Mouse (Mus musculus) limb, embryonic 10.5 days (tissue): ENCODE measurements around the gene Sccpdh. TPM values are rescaled to one million over a fixed set of nuclear protein-coding genes. Genes with fewer than 3 reads are reported as not detected.
"Not testable (repeated sequence)": the region's sequence is repeated elsewhere in the genome, so short reads cannot be mapped to it uniquely, and the experiment has no call there.

ENCODE experiments used
- DNase-seq: peaks from one replicate; pipeline ENCODE4 v3.0.0-alpha.2; 2017; ENCODE audit warnings: low spot score
- H3K27ac ChIP-seq: fragments of 300-500 bp; sonication (generic); 2 replicates; pipeline ENCODE4 v1.5.1; 2016; ENCODE audit warnings: mild to moderate bottlenecking
- H3K27me3 ChIP-seq: fragments of 300-500 bp; sonication (generic); 2 replicates; pipeline ENCODE4 v1.6.1; 2016; ENCODE audit warnings: low read depth, mild to moderate bottlenecking; ENCODE audit not compliant: poor library complexity, severe bottlenecking
- H3K36me3 ChIP-seq: fragments of 300-500 bp; sonication (generic); 2 replicates; pipeline ENCODE4 v1.6.1; 2016; ENCODE audit warnings: mild to moderate bottlenecking, moderate library complexity
- H3K4me1 ChIP-seq: fragments of 300-500 bp; sonication (generic); 2 replicates; pipeline ENCODE4 v1.6.1; 2016
- H3K4me3 ChIP-seq: fragments of 300-500 bp; sonication (generic); 2 replicates; pipeline ENCODE4 v1.5.1; 2016; ENCODE audit warnings: mild to moderate bottlenecking, moderate library complexity
- H3K9me3 ChIP-seq: fragments of 300-500 bp; sonication (generic); replicated peaks from 2 replicates; pipeline ENCODE4 v1.6.1; 2016; ENCODE audit warnings: mild to moderate bottlenecking
- WGBS: fragments of 180-500 bp; shearing (Covaris S2); methylation state at CpG from one replicate; pipeline ENCODE4 v1.1.7; 2016; 5-methylcytosine and 5-hydroxymethylcytosine counted together
- polyA plus RNA-seq: library from polyadenylated mRNA; unstranded; fragments of >200 nt; fragmentation: Nextera tagmentation; extraction: Ambion mirVana; gene quantifications from 2 replicates; pipeline ENCODE4 v1.2.1, GENCODE M21; 2016

Sccpdh gene
- polyA plus RNA-seq, 1 experiment from 2014 or later: 75.2 TPM

GRCm38 (mm10) chr1:179645101-179645979, 22.7 kb upstream of the Sccpdh start:
- H3K36me3 ChIP-seq: no peaks in the 10 kb centered on the region
- H3K4me1 ChIP-seq: peaks cover 6% of the 10 kb centered on the region; the same call in 1 of the 2 replicates
- peak; percentile 82 for DNase-seq
- no peaks in the 10 kb centered on the region for H3K9me3 ChIP-seq
- H3K27me3 ChIP-seq: no peaks in the 10 kb centered on the region
- peak overlapping the region; percentile 10; the same call in 1 of the 2 replicates for H3K4me3 ChIP-seq
- H3K27ac ChIP-seq: 0 out of 2 replicates have a peak overlapping the region, but pooled peaks have one; percentile 4
- WGBS: 63% methylated on average over 13 of the region's 13 CpGs

- peak overlapping the region; percentile 10; the same call in 1 of the 2 replicates for H3K4me3 ChIP-seq
Measured at GRCm38 (mm10) chr1:179645980-179646268, 22.1 kb upstream of the Sccpdh start.

GRCm38 (mm10) chr1:179648678-179649077, 19.3 kb upstream of the Sccpdh start:
- not testable (repeated sequence) for H3K4me1 ChIP-seq, H3K4me3 ChIP-seq, H3K36me3 ChIP-seq, H3K27ac ChIP-seq, H3K9me3 ChIP-seq, H3K27me3 ChIP-seq, DNase-seq
- 84% methylated on average over 5 of the region's 5 CpGs for WGBS

More at GRCm38 (mm10) chr1:179645980-179646268, 22.1 kb upstream of the Sccpdh start:
- Histone ChIP-seq H3K9me3 (no peaks in the 10 kb centered on the region), H3K4me1 (peaks cover 6% of the 10 kb centered on the region; the same call in 1 of the 2 replicates), H3K36me3 (no peaks in the 10 kb centered on the region), H3K27ac (0 out of 2 replicates have a peak overlapping the region, but pooled peaks have one; percentile 4), H3K27me3 (no peaks in the 10 kb centered on the region)
- WGBS: 26% methylated on average over 4 of the region's 4 CpGs
- no peak for DNase-seq

- Histone ChIP-seq H3K36me3 (no peaks in the 10 kb centered on the region), H3K9me3 (no peaks in the 10 kb centered on the region), H3K27me3 (no peaks in the 10 kb centered on the region), H3K4me1 (peaks cover 6% of the 10 kb centered on the region; the same call in 1 of the 2 replicates), H3K27ac (no peak overlapping the region), H3K4me3 (no peak overlapping the region)
- WGBS: 85% methylated on average over 3 of the region's 3 CpGs
- no peak for DNase-seq
Measured at GRCm38 (mm10) chr1:179649324-179649723, 18.7 kb upstream of the Sccpdh start.

- Histone ChIP-seq H3K9me3 (no peaks in the 10 kb centered on the region), H3K27ac (no peak overlapping the region), H3K4me1 (peaks cover 6% of the 10 kb centered on the region; the same call in 1 of the 2 replicates), H3K36me3 (no peaks in the 10 kb centered on the region), H3K4me3 (no peak overlapping the region), H3K27me3 (no peaks in the 10 kb centered on the region)
- WGBS: 76% methylated on average over 4 of the region's 4 CpGs
- no peak for DNase-seq
Measured at GRCm38 (mm10) chr1:179650284-179650683, 17.7 kb upstream of the Sccpdh start.

- Histone ChIP-seq H3K4me1 (no peaks in the 10 kb centered on the region), H3K36me3 (no peaks in the 10 kb centered on the region), H3K4me3 (no peak overlapping the region), H3K9me3 (no peaks in the 10 kb centered on the region), H3K27me3 (no peaks in the 10 kb centered on the region), H3K27ac (no peak overlapping the region)
- 80% methylated on average over 5 of the region's 5 CpGs for WGBS
- no peak for DNase-seq
Measured at GRCm38 (mm10) chr1:179651224-179651623, 16.8 kb upstream of the Sccpdh start.

- Histone ChIP-seq H3K4me1 (peaks cover 10% of the 10 kb centered on the region; the same call in 1 of the 2 replicates), H3K36me3 (no peaks in the 10 kb centered on the region), H3K27ac (no peak overlapping the region), H3K9me3 (no peaks in the 10 kb centered on the region), H3K4me3 (no peak overlapping the region), H3K27me3 (no peaks in the 10 kb centered on the region)
- DNase-seq: no peak
- WGBS: 88% methylated on average over 5 of the region's 5 CpGs
Measured at GRCm38 (mm10) chr1:179663065-179663464, 4.9 kb upstream of the Sccpdh start.

- WGBS: 81% methylated on average over 4 of the region's 4 CpGs
Measured at GRCm38 (mm10) chr1:179664309-179664930, 3.6 kb upstream of the Sccpdh start.

GRCm38 (mm10) chr1:179666971-179667370, 1.0 kb upstream of the Sccpdh start:
- H3K36me3 ChIP-seq: peaks cover 10% of the 10 kb centered on the region
- H3K4me3 ChIP-seq: no peak overlapping the region
- 82% methylated on average over 2 of the region's 2 CpGs for WGBS
- no peak overlapping the region for H3K27ac ChIP-seq
- no peak for DNase-seq
- no peaks in the 10 kb centered on the region for H3K27me3 ChIP-seq
- no peaks in the 10 kb centered on the region for H3K9me3 ChIP-seq
- peaks cover 23% of the 10 kb centered on the region for H3K4me1 ChIP-seq

More at GRCm38 (mm10) chr1:179664309-179664930, 3.6 kb upstream of the Sccpdh start:
- H3K36me3 ChIP-seq: no peaks in the 10 kb centered on the region
- H3K27ac ChIP-seq: no peak overlapping the region
- no peaks in the 10 kb centered on the region for H3K27me3 ChIP-seq
- no peak overlapping the region for H3K4me3 ChIP-seq
- H3K9me3 ChIP-seq: no peaks in the 10 kb centered on the region
- H3K4me1 ChIP-seq: peaks cover 20% of the 10 kb centered on the region
- DNase-seq: no peak

GRCm38 (mm10) chr1:179667450-179667849, 560 bp upstream of the Sccpdh start:
- Histone ChIP-seq H3K27me3 (no peaks in the 10 kb centered on the region), H3K27ac (peak overlapping the region; percentile 95), H3K36me3 (peaks cover 14% of the 10 kb centered on the region), H3K9me3 (no peaks in the 10 kb centered on the region), H3K4me3 (peak overlapping the region; percentile 93), H3K4me1 (peaks cover 23% of the 10 kb centered on the region)
- DNase-seq: no peak
- 4% methylated on average over 7 of the region's 7 CpGs for WGBS

- Histone ChIP-seq H3K27ac (peak overlapping the region; percentile 95), H3K4me1 (peaks cover 23% of the 10 kb centered on the region), H3K4me3 (peak overlapping the region; percentile 93), H3K36me3 (peaks cover 29% of the 10 kb centered on the region), H3K9me3 (no peaks in the 10 kb centered on the region), H3K27me3 (no peaks in the 10 kb centered on the region)
- peak; percentile 35 for DNase-seq
- WGBS: 36% methylated on average over 12 of the region's 12 CpGs
Measured at GRCm38 (mm10) chr1:179668836-179669537, 977 bp downstream of the Sccpdh start.

- Histone ChIP-seq H3K27ac (no peak overlapping the region), H3K9me3 (no peaks in the 10 kb centered on the region), H3K36me3 (peaks cover 78% of the 10 kb centered on the region), H3K4me1 (peaks cover 4% of the 10 kb centered on the region), H3K4me3 (no peak overlapping the region), H3K27me3 (no peaks in the 10 kb centered on the region)
- 92% methylated on average over 3 of the region's 3 CpGs for WGBS
- no peak for DNase-seq
Measured at GRCm38 (mm10) chr1:179674355-179674754, 6.3 kb downstream of the Sccpdh start.
